Mouse (Mus musculus) stomach, embryonic 14.5 days (tissue): ENCODE results near the gene Nampt. TPM values are rescaled to one million over a fixed set of nuclear protein-coding genes. Genes with fewer than 3 reads are reported as not detected.

Experiments used
- ATAC-seq: fragments of 200-750 bp; cut with Nextera tagmentation; 2 replicates; pipeline ENCODE4 v1.8.0; 2017; ENCODE audit warnings: low read depth, moderate TSS enrichment; ENCODE audit not compliant: insufficient number of reproducible peaks, insufficient read depth, low FRiP score
- H3K27ac ChIP-seq: fragments of 300-500 bp; sonication (generic); 2 replicates; pipeline ENCODE4 v1.5.1; 2014; ENCODE audit warnings: mild to moderate bottlenecking, low read length, moderate library complexity, mixed read lengths
- H3K27me3 ChIP-seq: fragments of 300-500 bp; sonication (generic); 2 replicates; pipeline ENCODE4 v1.6.1; 2014; ENCODE audit warnings: low read length, control low read depth, mixed read lengths; ENCODE audit not compliant: control insufficient read depth, insufficient read depth
- H3K36me3 ChIP-seq: fragments of 300-500 bp; sonication (generic); 2 replicates; pipeline ENCODE4 v1.6.1; 2014; ENCODE audit warnings: mild to moderate bottlenecking, control low read depth, low read length, moderate library complexity, mixed read lengths; ENCODE audit not compliant: control insufficient read depth, insufficient read depth
- H3K4me1 ChIP-seq: fragments of 300-500 bp; sonication (generic); 2 replicates; pipeline ENCODE4 v1.6.1; 2014; ENCODE audit warnings: low read length, control low read depth, mixed read lengths; ENCODE audit not compliant: control insufficient read depth, insufficient read depth
- H3K4me2 ChIP-seq: fragments of 300-500 bp; sonication (generic); replicated peaks from 2 replicates; pipeline ENCODE4 v1.6.1; 2014; ENCODE audit warnings: low read depth, low read length, control low read depth
- H3K4me3 ChIP-seq: fragments of 300-500 bp; sonication (generic); 2 replicates; pipeline ENCODE4 v1.5.1; 2014; ENCODE audit warnings: low read depth, low read length, control low read depth
- H3K9ac ChIP-seq: fragments of 300-500 bp; sonication (generic); replicated peaks from 2 replicates; pipeline ENCODE4 v1.6.1; 2014; ENCODE audit warnings: low read depth, mild to moderate bottlenecking, control low read depth, low read length, moderate library complexity, mixed read lengths
- H3K9me3 ChIP-seq: fragments of 300-500 bp; sonication (generic); 2 replicates; pipeline ENCODE4 v1.6.1; 2016; ENCODE audit warnings: low read depth, low read length, control low read depth; ENCODE audit not compliant: control insufficient read depth
- WGBS: fragments of 180-500 bp; shearing (Covaris S2); extraction: QIAGEN DNeasy Blood & Tissue Kit; methylation state at CpG from one replicate; pipeline ENCODE4 v1.1.7; 2014; 5-methylcytosine and 5-hydroxymethylcytosine counted together
- polyA plus RNA-seq: library from polyadenylated mRNA; unstranded; fragments of >200 nt; fragmentation: Nextera tagmentation; extraction: Ambion mirVana; gene quantifications from 2 replicates; pipeline ENCODE4 v1.2.1, GENCODE M21; 2014

Gene Nampt
- polyA plus RNA-seq, result 25.2 and 27.2 TPM in 2 replicates

GRCm38 (mm10) chr12:32819416-32819815 lies at the start of gene Nampt:
Gene Nampt (plus strand): TSS chr12:32819545.
- peak within 1 kb of the TSS; percentile 62 for H3K9ac ChIP-seq
- no peaks in the 10 kb centered on the region for H3K9me3 ChIP-seq
- H3K4me1 ChIP-seq, result 0 out of 2 replicates have a peak, but pooled peaks cover 3% of the 10 kb centered on the region
- no peak for ATAC-seq
- H3K4me3 ChIP-seq, result peak within 1 kb of the TSS; percentile 67
- no peaks in the 10 kb centered on the region for H3K36me3 ChIP-seq
- H3K27ac ChIP-seq, result peak within 1 kb of the TSS; percentile 98
- peak within 1 kb of the TSS; percentile 63 for H3K4me2 ChIP-seq
- H3K27me3 ChIP-seq, result no peaks in the 10 kb centered on the region
- WGBS, result 5% methylated on average over 5 of the region's 5 CpGs

- Histone ChIP-seq H3K9me3 (no peaks in the 10 kb centered on the region), H3K27ac (no peak overlapping the region), H3K4me3 (no peak overlapping the region), H3K4me1 (no peaks in the 10 kb centered on the region), H3K9ac (no peak overlapping the region), H3K27me3 (no peaks in the 10 kb centered on the region), H3K4me2 (no peak overlapping the region), H3K36me3 (no peaks in the 10 kb centered on the region)
- 84% methylated on average over 4 of the region's 4 CpGs for WGBS
- ATAC-seq, result no peak
These were observed 48.6 kb upstream of the Nampt start for GRCm38 (mm10) chr12:32770766-32771165.

- Histone ChIP-seq H3K27me3 (no peaks in the 10 kb centered on the region), H3K27ac (no peak overlapping the region), H3K9ac (no peak overlapping the region), H3K4me3 (no peak overlapping the region), H3K4me2 (no peak overlapping the region), H3K4me1 (no peaks in the 10 kb centered on the region), H3K36me3 (no peaks in the 10 kb centered on the region), H3K9me3 (no peaks in the 10 kb centered on the region)
- WGBS, result 85% methylated on average over 5 of the region's 5 CpGs
- no peak for ATAC-seq
These were observed 44.8 kb upstream of the Nampt start for GRCm38 (mm10) chr12:32774592-32774991.

GRCm38 (mm10) chr12:32789092-32789491 lies 30.3 kb upstream of the Nampt start:
- ATAC-seq, result no peak
- Histone ChIP-seq H3K4me2 (no peak overlapping the region), H3K9ac (no peak overlapping the region), H3K36me3 (no peaks in the 10 kb centered on the region), H3K27me3 (no peaks in the 10 kb centered on the region), H3K27ac (no peak overlapping the region), H3K4me3 (no peak overlapping the region), H3K9me3 (no peaks in the 10 kb centered on the region), H3K4me1 (no peaks in the 10 kb centered on the region)
- 77% methylated on average over 3 of the region's 3 CpGs for WGBS

- H3K9me3 ChIP-seq, result no peaks in the 10 kb centered on the region
- no peak overlapping the region for H3K9ac ChIP-seq
- no peak overlapping the region for H3K27ac ChIP-seq
- WGBS, result 64% methylated on average over 8 of the region's 8 CpGs
- no peaks in the 10 kb centered on the region for H3K36me3 ChIP-seq
- no peak overlapping the region for H3K4me2 ChIP-seq
- H3K4me3 ChIP-seq, result no peak overlapping the region
- no peak for ATAC-seq
- H3K4me1 ChIP-seq, result no peaks in the 10 kb centered on the region
- H3K27me3 ChIP-seq, result no peaks in the 10 kb centered on the region
These were observed 23.4 kb upstream of the Nampt start for GRCm38 (mm10) chr12:32795765-32796471.

GRCm38 (mm10) chr12:32797438-32797837 lies 21.9 kb upstream of the Nampt start:
- 70% methylated on average over 3 of the region's 3 CpGs for WGBS
- H3K27ac ChIP-seq, result no peak overlapping the region
- no peaks in the 10 kb centered on the region for H3K4me1 ChIP-seq
- ATAC-seq, result no peak
- no peaks in the 10 kb centered on the region for H3K9me3 ChIP-seq
- H3K4me2 ChIP-seq, result no peak overlapping the region
- H3K36me3 ChIP-seq, result no peaks in the 10 kb centered on the region
- no peaks in the 10 kb centered on the region for H3K27me3 ChIP-seq
- H3K4me3 ChIP-seq, result no peak overlapping the region
- H3K9ac ChIP-seq, result no peak overlapping the region

GRCm38 (mm10) chr12:32801078-32801477 lies 18.3 kb upstream of the Nampt start:
- H3K27me3 ChIP-seq, result no peaks in the 10 kb centered on the region
- no peak overlapping the region for H3K4me2 ChIP-seq
- no peaks in the 10 kb centered on the region for H3K9me3 ChIP-seq
- no peaks in the 10 kb centered on the region for H3K36me3 ChIP-seq
- no peak overlapping the region for H3K4me3 ChIP-seq
- WGBS, result 68% methylated on average over 7 of the region's 7 CpGs
- no peaks in the 10 kb centered on the region for H3K4me1 ChIP-seq
- no peak overlapping the region for H3K9ac ChIP-seq
- no peak for ATAC-seq
- no peak overlapping the region for H3K27ac ChIP-seq

- Histone ChIP-seq H3K27me3 (no peaks in the 10 kb centered on the region), H3K27ac (no peak overlapping the region), H3K36me3 (no peaks in the 10 kb centered on the region), H3K9ac (no peak overlapping the region), H3K4me2 (no peak overlapping the region), H3K9me3 (no peaks in the 10 kb centered on the region), H3K4me1 (no peaks in the 10 kb centered on the region), H3K4me3 (no peak overlapping the region)
- 83% methylated on average over 1 of the region's 1 CpGs for WGBS
- no peak for ATAC-seq
These were observed 13.8 kb upstream of the Nampt start for GRCm38 (mm10) chr12:32805559-32805958.
